Mouse (Mus musculus) brain, embryonic 14.5 days (tissue): Measurements from ENCODE around the gene Wrb.

Experiments used
- CTCF ChIP-seq: fragments of 200-500 bp; IDR thresholded peaks from 2 replicates; pipeline ENCODE4 v1.5.1; 2012; ENCODE audit warnings: inconsistent platforms, mild to moderate bottlenecking, moderate library complexity, borderline replicate concordance; ENCODE audit not compliant: insufficient read depth, insufficient read length; ENCODE audit errors: extremely low read depth
- POLR2A ChIP-seq: fragments of 200-500 bp; IDR thresholded peaks from 2 replicates; pipeline ENCODE4 v1.6.1; 2012; ENCODE audit warnings: mild to moderate bottlenecking, inconsistent platforms, borderline replicate concordance; ENCODE audit not compliant: poor library complexity, insufficient read depth, insufficient read length, severe bottlenecking; ENCODE audit errors: extremely low read depth

DNA sequence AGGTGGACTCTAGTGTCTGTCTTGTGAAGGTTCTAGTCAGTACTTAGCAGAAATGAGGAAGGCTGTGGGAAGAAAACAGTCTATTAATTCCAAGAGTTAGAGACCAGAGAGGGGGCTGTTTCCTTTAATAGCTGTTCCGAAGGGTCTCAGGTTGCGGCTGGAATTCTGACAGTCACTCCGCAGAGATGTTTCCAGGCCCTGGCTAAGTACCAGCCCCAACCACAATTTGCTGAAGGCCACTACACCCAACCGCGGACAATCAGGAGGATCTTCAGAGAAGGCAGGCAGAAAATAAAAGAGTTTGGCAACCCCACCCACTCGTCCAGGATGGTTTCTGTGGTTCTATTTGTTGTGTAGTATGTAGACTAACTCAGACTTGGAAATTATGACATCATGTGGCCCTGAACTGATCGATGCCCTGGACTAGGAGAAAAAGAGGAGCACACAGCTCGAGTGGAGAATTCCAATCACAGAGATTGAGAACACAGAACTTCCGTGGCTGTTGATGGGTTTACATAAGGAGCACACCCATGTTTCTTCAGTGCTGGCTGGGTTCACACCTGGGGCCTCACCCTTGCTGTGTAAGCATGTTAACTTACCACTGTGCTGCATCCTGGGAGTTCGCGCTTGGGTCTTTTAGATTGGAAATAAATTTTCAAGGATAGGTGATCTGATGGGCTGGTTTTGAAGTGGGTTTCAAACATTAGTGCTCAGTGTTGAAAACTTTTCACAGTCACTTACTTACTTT is 56.5 kb downstream of the Wrb start:
- TF ChIP-seq POLR2A (no peak), CTCF (no peak)
